In genomic region chr12:112150011-112150410, GRCm38 (mm10) we compare ENCODE assay signal across 15 mouse cellular contexts. TPM values are rescaled to one million over a fixed set of nuclear protein-coding genes. Genes with fewer than 3 reads are reported as not detected.
DNase-seq lines count a peak whose midpoint lies in the region; ATAC-seq and TF ChIP-seq lines count a peak whose summit lies in the region.
"Had no signal": no experiment of that assay in that cellular context is flagged by ENCODE, and none has a peak within 500 bp of the region (broad histone marks: within the 10 kb centered on the region; RNA-seq: fewer than 3 reads in every experiment).

No protein-coding gene starts in this region.

- no peaks in the 10 kb centered on the region for H3K36me3 ChIP-seq in heart, postnatal 0 days (replicated peaks; ENCODE audit: control insufficient read depth, insufficient read depth, low read length)
- peaks cover 13% of the 10 kb centered on the region; the same call in 1 of the 2 replicates for H3K36me3 ChIP-seq in embryonic facial prominence, embryonic 10.5 days (replicated peaks)
- H3K36me3 ChIP-seq in forebrain, embryonic 11.5 days (ENCODE audit: control insufficient read depth, insufficient read depth, low read length) = no peaks in the 10 kb centered on the region; the same call in 1 of the 2 replicates
- H3K36me3 ChIP-seq in limb, embryonic 13.5 days = peaks cover 7% of the 10 kb centered on the region; the same call in 1 of the 2 replicates
- H3K36me3 ChIP-seq: liver, embryonic 12.5 days had no signal

- 58% methylated on average over 7 of the region's 7 CpGs for WGBS in heart, postnatal 0 days
- WGBS in embryonic facial prominence, embryonic 10.5 days = 59% methylated on average over 7 of the region's 7 CpGs
- WGBS in forebrain, embryonic 11.5 days = 64% methylated on average over 7 of the region's 7 CpGs
- WGBS in limb, embryonic 13.5 days = 29% methylated on average over 7 of the region's 7 CpGs

- H3K4me2 ChIP-seq in heart, postnatal 0 days (ENCODE audit: low read depth, low read length) = peak overlapping the region; percentile 25; the same call in 1 of the 2 replicates
- 0 out of 2 replicates have a peak overlapping the region, but pooled peaks have one; percentile 11 for H3K4me2 ChIP-seq in forebrain, embryonic 11.5 days (ENCODE audit: low read depth, low read length, severe bottlenecking)
- H3K4me2 ChIP-seq in limb, embryonic 13.5 days (replicated peaks) = peak overlapping the region; percentile 33
- H3K4me2 ChIP-seq: liver, embryonic 12.5 days had no signal

- no peaks in the 10 kb centered on the region for H3K9me3 ChIP-seq in heart, postnatal 0 days (replicated peaks; ENCODE audit: control insufficient read depth, low read length)
- H3K9me3 ChIP-seq in embryonic facial prominence, embryonic 10.5 days = no peaks in the 10 kb centered on the region
- H3K9me3 ChIP-seq in forebrain, embryonic 11.5 days (ENCODE audit: control insufficient read depth, low read length) = no peaks in the 10 kb centered on the region
- H3K9me3 ChIP-seq in limb, embryonic 13.5 days = no peaks in the 10 kb centered on the region
- H3K9me3 ChIP-seq: liver, embryonic 12.5 days had no signal

- H3K9ac ChIP-seq in heart, postnatal 0 days (replicated peaks; ENCODE audit: low read depth, low read length) = no peak overlapping the region
- no peak overlapping the region for H3K9ac ChIP-seq in forebrain, embryonic 11.5 days (ENCODE audit: low read length)
- H3K9ac ChIP-seq in limb, embryonic 13.5 days = 0 out of 2 replicates have a peak overlapping the region, but pooled peaks have one; percentile 31
- H3K9ac ChIP-seq: liver, embryonic 12.5 days had no signal

- no peak for DNase-seq in heart, postnatal 0 days (ENCODE audit: low spot score)
- no peak for DNase-seq in heart, adult 18-20 months
- no peak for DNase-seq in embryonic facial prominence, embryonic 10.5 days (ENCODE audit: low spot score)
- no peak for DNase-seq in forebrain, embryonic 11.5 days (ENCODE audit: low spot score)
- DNase-seq in layer of hippocampus, adult 8-10 months (ENCODE audit: low spot score in 2 of 2) = no peak
- DNase-seq in c-Kit-positive CD71-positive TER-119-positive erythroid progenitor cells, embryonic 14.5 days (ENCODE audit: low spot score) = no peak
- DNase-seq in layer of hippocampus, adult 11-12 months (ENCODE audit: low spot score) = no peak
- DNase-seq: adrenal gland, postnatal 36 days; cerebellum, adult 2 months; kidney, adult 2 months had no signal

- no peak overlapping the region for H3K4me3 ChIP-seq in heart, postnatal 0 days (ENCODE audit: low read depth, low read length)
- no peak overlapping the region for H3K4me3 ChIP-seq in embryonic facial prominence, embryonic 10.5 days
- H3K4me3 ChIP-seq in forebrain, embryonic 11.5 days (ENCODE audit: low read depth, low read length) = no peak overlapping the region
- no peak overlapping the region for H3K4me3 ChIP-seq in limb, embryonic 13.5 days
- H3K4me3 ChIP-seq: liver, embryonic 12.5 days had no signal

- ATAC-seq in heart, postnatal 0 days (ENCODE audit: insufficient read depth, low read depth) = no peak
- no peak for ATAC-seq in forebrain, embryonic 11.5 days (replicated peaks; ENCODE audit: low FRiP score)
- no peak for ATAC-seq in limb, embryonic 13.5 days (ENCODE audit: low FRiP score, low read depth)
- ATAC-seq: liver, embryonic 12.5 days had no signal

- no peak for TF ChIP-seq CTCF in heart, postnatal 0 days (IDR thresholded peaks at IDR 0.05; ENCODE audit: low read depth)

- no peak for TF ChIP-seq EP300 in heart, postnatal 0 days (IDR thresholded peaks at IDR 0.05; ENCODE audit: low read depth)

- H3K4me1 ChIP-seq in heart, postnatal 0 days (ENCODE audit: control insufficient read depth, insufficient read depth) = peaks cover 14% of the 10 kb centered on the region; the same call in 1 of the 2 replicates
- H3K4me1 ChIP-seq in embryonic facial prominence, embryonic 10.5 days = peaks cover 100% of the 10 kb centered on the region
- peaks cover 47% of the 10 kb centered on the region for H3K4me1 ChIP-seq in forebrain, embryonic 11.5 days (replicated peaks; ENCODE audit: control insufficient read depth, insufficient read depth, low read length)
- peaks cover 96% of the 10 kb centered on the region for H3K4me1 ChIP-seq in limb, embryonic 13.5 days

- H3K27ac ChIP-seq in heart, postnatal 0 days (ENCODE audit: low read depth) = no peak overlapping the region
- H3K27ac ChIP-seq in embryonic facial prominence, embryonic 10.5 days (replicated peaks) = peak overlapping the region; percentile 59
- no peak overlapping the region for H3K27ac ChIP-seq in forebrain, embryonic 11.5 days (ENCODE audit: low read depth, low read length)
- H3K27ac ChIP-seq in limb, embryonic 13.5 days = no peak overlapping the region
- H3K27ac ChIP-seq: liver, embryonic 12.5 days; stomach, postnatal 0 days had no signal

- peaks cover 38% of the 10 kb centered on the region for H3K27me3 ChIP-seq in heart, postnatal 0 days (ENCODE audit: control insufficient read depth, insufficient read depth, low read length)
- H3K27me3 ChIP-seq in embryonic facial prominence, embryonic 10.5 days (replicated peaks; ENCODE audit: low read depth, poor library complexity, severe bottlenecking) = peaks cover 25% of the 10 kb centered on the region
- 0 out of 2 replicates have a peak, but pooled peaks cover under 1% of the 10 kb centered on the region for H3K27me3 ChIP-seq in forebrain, embryonic 11.5 days (ENCODE audit: control insufficient read depth, insufficient read depth, low read length)
- H3K27me3 ChIP-seq in limb, embryonic 13.5 days = peaks cover 11% of the 10 kb centered on the region

RNA-seq across cellular contexts. Expression of gene Kif26a, which starts 4.0 kb away (rescaled TPM):
- 26.0 and 53.0 TPM in 2 replicates for total RNA-seq in heart, postnatal 0 days (2014; rRNA removed; ENCODE audit: low replicate concordance)
- polyA plus RNA-seq in heart, postnatal 0 days (2015; fragmentation: Nextera tagmentation; extraction: Ambion mirVana) = 1.9 and 2.8 TPM in 2 replicates
- total RNA-seq in heart, adult 18-20 months (2021) = 1 to 10 TPM; 8.1 to 8.3 TPM
- polyA plus RNA-seq in embryonic facial prominence, embryonic 10.5 days (2016; fragmentation: Nextera tagmentation; extraction: Ambion mirVana) = 3.3 and 3.4 TPM in 2 replicates
- polyA plus RNA-seq in forebrain, embryonic 11.5 days (2014; fragmentation: Nextera tagmentation; extraction: Ambion mirVana) = 6.4 and 7.1 TPM in 2 replicates
- polyA plus RNA-seq in limb, embryonic 13.5 days (2015; fragmentation: Nextera tagmentation; extraction: Ambion mirVana) = 5.7 and 6.4 TPM in 2 replicates
- 1 to 10 TPM; 4.4 to 5.6 (median 5.1) TPM for total RNA-seq in layer of hippocampus, adult 8-10 months (2022)
- total RNA-seq: CH12.LX; megakaryocyte, adult 5-6 weeks had no signal

RNA-seq across cellular contexts. Expression of gene Aspg, which starts 43.5 kb away (rescaled TPM):
- 0.04 and 3.6 TPM in 2 replicates for total RNA-seq in heart, postnatal 0 days (2014; rRNA removed; ENCODE audit: low replicate concordance)
- polyA plus RNA-seq in heart, postnatal 0 days (2015; fragmentation: Nextera tagmentation; extraction: Ambion mirVana) = 0.08 and 0.11 TPM in 2 replicates
- 1 to 10 TPM in 1 of 2 experiments, under 1 TPM in 1; 0.17 to 4.3 TPM for total RNA-seq in heart, adult 18-20 months (2021)
- polyA plus RNA-seq in embryonic facial prominence, embryonic 10.5 days (2016; fragmentation: Nextera tagmentation; extraction: Ambion mirVana) = 2.7 TPM in 2 replicates
- 0.29 and 1.1 TPM in 2 replicates for polyA plus RNA-seq in forebrain, embryonic 11.5 days (2014; fragmentation: Nextera tagmentation; extraction: Ambion mirVana)
- polyA plus RNA-seq in limb, embryonic 13.5 days (2015; fragmentation: Nextera tagmentation; extraction: Ambion mirVana) = 1.5 and 2.1 TPM in 2 replicates
- total RNA-seq in layer of hippocampus, adult 8-10 months (2022) = 10 to 100 TPM in 2 of 4 experiments, 1 to 10 TPM in 2; 2.4 to 18.5 (median 8.9) TPM
- total RNA-seq: CH12.LX; megakaryocyte, adult 5-6 weeks had no signal
